Mouse (Mus musculus) ZHBTc4 (cell line): ENCODE measurements around the gene Lef1.

Source experiments
- DNase-seq: peaks from one replicate; pipeline ENCODE4 v3.0.0-alpha.2; 2011; ENCODE audit warnings: low read depth, low spot score

The Lef1 gene

GRCm38 (mm10) chr3:131110191-131111150 lies at the start of gene Lef1:
Lef1 (plus strand) TSS chr3:131110471.
- peak; percentile 93 for DNase-seq

GRCm38 (mm10) chr3:131065001-131065400 lies 45.3 kb upstream of the Lef1 start:
- DNase-seq: peak; percentile 54

- DNase-seq: no peak
These were observed 44.1 kb upstream of the Lef1 start for GRCm38 (mm10) chr3:131066171-131066570.

- no peak for DNase-seq
These were observed 42.3 kb upstream of the Lef1 start for GRCm38 (mm10) chr3:131068000-131068399.

- no peak for DNase-seq
These were observed 40.1 kb upstream of the Lef1 start for GRCm38 (mm10) chr3:131070210-131070609.

- DNase-seq: no peak
These were observed 37.6 kb upstream of the Lef1 start for GRCm38 (mm10) chr3:131072661-131073060.

GRCm38 (mm10) chr3:131073946-131074345 lies 36.3 kb upstream of the Lef1 start:
- DNase-seq: no peak

- DNase-seq: no peak
These were observed 32.1 kb upstream of the Lef1 start for GRCm38 (mm10) chr3:131078041-131078621.

GRCm38 (mm10) chr3:131078719-131079118 lies 31.6 kb upstream of the Lef1 start:
- DNase-seq: no peak

- DNase-seq: peak; percentile 93
These were observed 26.5 kb upstream of the Lef1 start for GRCm38 (mm10) chr3:131083722-131084121.

- DNase-seq: peak; percentile 93
These were observed 25.3 kb upstream of the Lef1 start for GRCm38 (mm10) chr3:131084718-131085561.

- DNase-seq: no peak
These were observed 24.3 kb upstream of the Lef1 start for GRCm38 (mm10) chr3:131085978-131086377.

- DNase-seq: no peak
These were observed 20.6 kb upstream of the Lef1 start for GRCm38 (mm10) chr3:131089721-131090120.

- no peak for DNase-seq
These were observed 18.2 kb upstream of the Lef1 start for GRCm38 (mm10) chr3:131092113-131092512.

- peak; percentile 59 for DNase-seq
These were observed 16.5 kb upstream of the Lef1 start for GRCm38 (mm10) chr3:131093736-131094135.

- no peak for DNase-seq
These were observed 14.2 kb upstream of the Lef1 start for GRCm38 (mm10) chr3:131096105-131096504.

GRCm38 (mm10) chr3:131102191-131102774 lies 8.0 kb upstream of the Lef1 start:
- DNase-seq: peak; percentile 94

- DNase-seq: no peak
These were observed 4.9 kb upstream of the Lef1 start for GRCm38 (mm10) chr3:131105362-131105761.

GRCm38 (mm10) chr3:131105940-131106401 lies 4.3 kb upstream of the Lef1 start:
- peak; percentile 88 for DNase-seq

GRCm38 (mm10) chr3:131106451-131107291 lies 3.6 kb upstream of the Lef1 start:
- DNase-seq: peak; percentile 59
